Mouse (Mus musculus) heart, embryonic 14.5 days (tissue): ENCODE measurements around the gene Phyhd1. TPM values are rescaled to one million over a fixed set of nuclear protein-coding genes. Genes with fewer than 3 reads are reported as not detected.

Experiments used
- ATAC-seq: fragments of 200-750 bp; cut with Nextera tagmentation; 2 replicates; pipeline ENCODE4 v1.8.0; 2017; ENCODE audit warnings: low read depth, moderate TSS enrichment; ENCODE audit not compliant: insufficient number of reproducible peaks, insufficient read depth, low FRiP score
- H3K27ac ChIP-seq, 2 experiments: fragments of 200-500 bp in 1 of 2; fragments of 300-500 bp in 1 of 2; sonication (generic) in 1 of 2; replicated peaks in 1 of 2; 2 replicates each; pipeline ENCODE4 v1.5.1; 2012 to 2014; ENCODE audit warnings: low read depth in 2 of 2, low read length in 2 of 2, control low read depth in 1 of 2, mild to moderate bottlenecking in 1 of 2, mixed read lengths in 1 of 2; ENCODE audit not compliant: control insufficient read depth in 1 of 2, insufficient read depth in 1 of 2
- H3K27me3 ChIP-seq: fragments of 300-500 bp; sonication (generic); 2 replicates; pipeline ENCODE4 v1.6.1; 2014; ENCODE audit warnings: mild to moderate bottlenecking, low read length, control low read depth; ENCODE audit not compliant: control insufficient read depth, insufficient read depth
- H3K36me3 ChIP-seq: fragments of 300-500 bp; sonication (generic); 2 replicates; pipeline ENCODE4 v1.6.1; 2014; ENCODE audit warnings: mild to moderate bottlenecking, control low read depth, low read length, mixed read lengths; ENCODE audit not compliant: control insufficient read depth, insufficient read depth
- H3K4me1 ChIP-seq, 2 experiments: fragments of 200-500 bp in 1 of 2; fragments of 300-500 bp in 1 of 2; sonication (generic) in 1 of 2; 2 replicates each; pipeline ENCODE4 v1.6.1; 2012 to 2014; ENCODE audit warnings: low read length in 2 of 2, control low read depth in 1 of 2, mixed read lengths in 1 of 2; ENCODE audit not compliant: control insufficient read depth in 2 of 2, insufficient read depth in 2 of 2
- H3K4me2 ChIP-seq: fragments of 300-500 bp; sonication (generic); 2 replicates; pipeline ENCODE4 v1.6.1; 2014; ENCODE audit warnings: mild to moderate bottlenecking, low read length
- H3K4me3 ChIP-seq, 2 experiments: fragments of 200-500 bp in 1 of 2; fragments of 300-500 bp in 1 of 2; sonication (generic) in 1 of 2; 2 replicates each; pipeline ENCODE4 v1.5.1; 2012 to 2014; ENCODE audit warnings: low read length in 2 of 2, mild to moderate bottlenecking in 2 of 2, control low read depth in 1 of 2, low read depth in 1 of 2, moderate library complexity in 1 of 2; ENCODE audit not compliant: control insufficient read depth in 1 of 2, insufficient read depth in 1 of 2
- H3K9ac ChIP-seq: fragments of 300-500 bp; sonication (generic); 2 replicates; pipeline ENCODE4 v1.6.1; 2014; ENCODE audit warnings: mild to moderate bottlenecking, low read length
- H3K9me3 ChIP-seq: fragments of 300-500 bp; sonication (generic); 2 replicates; pipeline ENCODE4 v1.6.1; 2016; ENCODE audit warnings: low read length, control low read depth; ENCODE audit not compliant: control insufficient read depth
- WGBS: fragments of 180-500 bp; shearing (Covaris S2); extraction: QIAGEN DNeasy Blood & Tissue Kit; methylation state at CpG from one replicate; pipeline ENCODE4 v1.1.7; 2014; 5-methylcytosine and 5-hydroxymethylcytosine counted together
- polyA plus RNA-seq: library from polyadenylated mRNA; unstranded; fragments of >200 nt; fragmentation: Nextera tagmentation; extraction: Ambion mirVana; gene quantifications from 2 replicates; pipeline ENCODE4 v1.2.1, GENCODE M21; 2014

Gene Phyhd1
- polyA plus RNA-seq, 1 experiment from 2014 or later, result 10.8 TPM

DNA sequence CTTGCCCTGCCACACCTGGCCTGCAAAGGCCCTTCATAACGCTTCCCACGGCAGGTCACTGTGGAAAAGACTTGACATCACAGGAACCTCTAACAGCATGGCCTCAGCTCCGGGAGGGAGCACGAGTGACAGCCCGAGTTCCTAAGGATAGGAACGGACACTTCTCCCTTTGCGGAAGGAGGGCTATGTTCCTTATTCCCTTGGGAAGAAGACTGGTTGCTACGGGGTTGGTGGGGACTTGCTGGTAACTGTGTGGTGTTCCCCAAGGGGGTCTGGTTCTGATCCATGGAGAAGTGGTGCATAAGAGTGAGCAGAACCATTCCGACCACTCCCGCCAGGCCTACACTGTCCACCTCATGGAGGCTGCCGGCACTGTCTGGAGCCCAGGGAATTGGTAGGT is 14.7 kb downstream of the Phyhd1 start, which contains the start of gene Gm28038:
Gm28038 (plus strand) TSS at position 301 of the 400 bp plus-strand sequence.
- peaks cover 10% of the 10 kb centered on the region for H3K36me3 ChIP-seq
- WGBS, result 92% methylated on average over 11 of the region's 11 CpGs
- ATAC-seq, result no peak

DNA sequence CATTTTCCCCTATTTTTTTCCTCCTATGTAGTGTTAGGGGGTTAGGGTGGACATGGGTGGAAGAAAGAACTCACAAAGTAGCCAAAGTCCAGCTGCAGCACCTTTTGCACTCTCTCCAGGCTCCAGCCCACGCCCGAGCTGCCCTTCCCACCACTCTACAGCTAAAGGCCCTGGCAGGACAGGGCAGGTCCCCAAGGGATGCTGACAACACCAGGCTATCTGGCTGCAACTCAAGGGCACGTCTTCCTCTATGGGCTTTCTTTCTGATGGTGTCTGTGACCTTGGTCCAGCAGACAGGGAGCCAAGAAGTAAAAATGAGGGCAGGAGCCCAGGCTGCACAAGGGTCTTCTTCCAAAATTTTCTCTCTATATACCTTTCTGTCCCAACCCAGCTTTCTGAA is 15.6 kb downstream of the Phyhd1 start:
- Histone ChIP-seq H3K36me3 (peaks cover 10% of the 10 kb centered on the region), H3K27ac (no peak overlapping the region), H3K4me3 (no peak overlapping the region), H3K27me3 (no peaks in the 10 kb centered on the region), H3K4me2 (no peak overlapping the region), H3K4me1 (peaks cover 7 to 9% of the 10 kb centered on the region in 2 experiments), H3K9me3 (no peaks in the 10 kb centered on the region), H3K9ac (no peak overlapping the region)
- WGBS, result 57% methylated on average over 3 of the region's 3 CpGs
- ATAC-seq, result no peak

More for the DNA sequence above, 14.7 kb downstream of the Phyhd1 start, which contains the start of gene Gm28038:
- Histone ChIP-seq H3K4me2 (no peak within 1 kb of the TSS), H3K4me3 (no peak within 1 kb of the TSS), H3K9ac (no peak within 1 kb of the TSS), H3K27me3 (no peaks in the 10 kb centered on the region), H3K27ac (no peak within 1 kb of the TSS), H3K9me3 (no peaks in the 10 kb centered on the region), H3K4me1 (peaks cover 7 to 9% of the 10 kb centered on the region in 2 experiments)

DNA sequence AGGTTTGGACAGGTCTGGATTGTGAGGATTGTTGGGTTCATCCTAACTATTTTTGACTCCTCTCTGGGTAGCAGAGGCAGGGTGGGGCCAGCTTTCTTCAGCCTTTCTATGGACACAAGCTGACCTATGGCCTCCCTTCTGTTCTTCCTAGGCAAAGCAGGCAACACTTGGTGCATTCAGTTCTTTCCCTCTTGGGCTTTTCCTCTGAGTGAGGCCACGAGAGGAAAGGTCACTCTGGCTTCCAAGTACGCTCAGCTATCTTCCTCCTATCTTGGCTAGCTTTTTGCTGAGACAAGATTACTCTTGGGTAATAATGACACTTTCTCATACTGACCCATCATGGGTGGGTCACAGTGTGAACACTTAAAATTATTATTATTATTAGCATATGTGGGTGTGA is 17.2 kb downstream of the Phyhd1 start:
- H3K9me3 ChIP-seq, result no peaks in the 10 kb centered on the region
- ATAC-seq, result no peak
- WGBS, result 81% methylated on average over 2 of the region's 2 CpGs
- H3K9ac ChIP-seq, result no peak overlapping the region
- no peak overlapping the region for H3K27ac ChIP-seq
- no peak overlapping the region for H3K4me3 ChIP-seq
- no peak overlapping the region for H3K4me2 ChIP-seq
- no peaks in the 10 kb centered on the region for H3K27me3 ChIP-seq
- peaks cover 10 to 17% of the 10 kb centered on the region in 2 experiments for H3K4me1 ChIP-seq
- H3K36me3 ChIP-seq, result peaks cover 7% of the 10 kb centered on the region

DNA sequence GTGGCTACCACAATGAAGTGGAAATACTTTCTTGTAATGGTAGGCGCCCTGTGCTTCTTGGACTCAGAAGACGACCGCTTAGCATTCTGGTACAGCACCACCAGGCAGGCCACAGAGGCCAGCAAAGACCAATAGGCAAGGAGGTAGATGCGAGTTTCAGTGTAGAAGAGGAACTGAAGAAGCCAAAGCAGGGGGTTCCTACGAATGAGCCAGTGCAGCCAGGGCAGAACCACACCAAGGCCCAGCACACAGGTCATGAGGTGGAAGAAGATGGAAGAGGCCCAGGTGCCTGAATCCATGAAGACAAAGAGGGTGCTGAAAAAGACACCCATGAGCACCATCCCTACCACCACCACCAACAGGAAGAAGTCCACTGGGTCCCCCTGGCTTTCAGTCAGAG is 19.0 kb downstream of the Phyhd1 start:
- no peak overlapping the region; the same call in 1 of the 2 replicates for H3K9ac ChIP-seq
- H3K27ac ChIP-seq, result no peak overlapping the region
- H3K4me2 ChIP-seq, result peak overlapping the region; percentile 85
- no peaks in the 10 kb centered on the region for H3K27me3 ChIP-seq
- H3K4me1 ChIP-seq, result peaks cover 10 to 17% of the 10 kb centered on the region in 2 experiments
- peak overlapping the region; percentile 82 to 86; a peak in 3 of 4 replicates for H3K4me3 ChIP-seq
- 97% methylated on average over 5 of the region's 5 CpGs for WGBS
- ATAC-seq, result no peak
- no peaks in the 10 kb centered on the region for H3K9me3 ChIP-seq
- H3K36me3 ChIP-seq, result peaks cover 7% of the 10 kb centered on the region

DNA sequence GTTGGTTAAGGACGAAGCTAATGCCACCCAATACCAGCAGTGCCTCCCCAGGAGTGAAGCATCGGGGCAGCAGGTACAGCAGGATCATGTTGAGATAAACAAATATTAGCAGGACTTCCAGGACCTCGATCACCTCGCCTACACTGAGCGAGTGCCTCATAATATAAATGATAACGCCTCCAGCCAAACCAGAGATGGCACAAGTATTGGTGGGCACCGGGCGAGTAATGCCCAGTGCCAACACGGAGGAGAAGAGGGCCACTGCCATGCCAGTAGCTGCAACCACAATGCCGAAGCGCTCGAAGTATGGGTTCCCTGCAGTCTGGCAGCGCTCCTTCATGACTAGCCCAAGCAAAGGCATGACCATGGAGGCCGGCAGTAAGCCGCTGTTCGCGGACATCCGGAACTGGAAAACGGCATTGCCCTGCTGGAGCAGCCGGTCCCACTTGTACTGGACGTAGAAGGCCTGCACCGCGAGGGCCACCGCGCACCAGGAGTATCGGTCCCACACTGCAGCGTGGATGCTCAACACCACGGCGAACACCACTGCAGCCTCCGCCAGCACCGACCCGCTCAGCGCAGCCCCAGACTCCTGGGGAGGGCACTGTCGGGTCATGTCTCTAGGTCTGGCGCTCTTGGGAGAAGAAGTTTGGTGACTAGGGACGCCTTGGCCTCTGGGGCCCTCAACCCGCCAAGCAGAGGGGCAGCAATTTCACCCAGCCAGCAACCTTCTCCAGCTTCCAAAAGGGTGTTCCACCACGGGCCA is 19.6 kb downstream of the Phyhd1 start:
- Histone ChIP-seq H3K27ac (peak overlapping the region; percentile 36 to 66; a peak in 2 of 4 replicates), H3K36me3 (peaks cover 10% of the 10 kb centered on the region), H3K4me2 (peak overlapping the region; percentile 85), H3K4me3 (peak overlapping the region; percentile 82 to 86), H3K9me3 (no peaks in the 10 kb centered on the region), H3K27me3 (no peaks in the 10 kb centered on the region), H3K9ac (peak overlapping the region; percentile 96), H3K4me1 (peaks cover 10 to 17% of the 10 kb centered on the region in 2 experiments)
- 13% methylated on average over 38 of the region's 38 CpGs for WGBS
- peak; percentile 54 for ATAC-seq

DNA sequence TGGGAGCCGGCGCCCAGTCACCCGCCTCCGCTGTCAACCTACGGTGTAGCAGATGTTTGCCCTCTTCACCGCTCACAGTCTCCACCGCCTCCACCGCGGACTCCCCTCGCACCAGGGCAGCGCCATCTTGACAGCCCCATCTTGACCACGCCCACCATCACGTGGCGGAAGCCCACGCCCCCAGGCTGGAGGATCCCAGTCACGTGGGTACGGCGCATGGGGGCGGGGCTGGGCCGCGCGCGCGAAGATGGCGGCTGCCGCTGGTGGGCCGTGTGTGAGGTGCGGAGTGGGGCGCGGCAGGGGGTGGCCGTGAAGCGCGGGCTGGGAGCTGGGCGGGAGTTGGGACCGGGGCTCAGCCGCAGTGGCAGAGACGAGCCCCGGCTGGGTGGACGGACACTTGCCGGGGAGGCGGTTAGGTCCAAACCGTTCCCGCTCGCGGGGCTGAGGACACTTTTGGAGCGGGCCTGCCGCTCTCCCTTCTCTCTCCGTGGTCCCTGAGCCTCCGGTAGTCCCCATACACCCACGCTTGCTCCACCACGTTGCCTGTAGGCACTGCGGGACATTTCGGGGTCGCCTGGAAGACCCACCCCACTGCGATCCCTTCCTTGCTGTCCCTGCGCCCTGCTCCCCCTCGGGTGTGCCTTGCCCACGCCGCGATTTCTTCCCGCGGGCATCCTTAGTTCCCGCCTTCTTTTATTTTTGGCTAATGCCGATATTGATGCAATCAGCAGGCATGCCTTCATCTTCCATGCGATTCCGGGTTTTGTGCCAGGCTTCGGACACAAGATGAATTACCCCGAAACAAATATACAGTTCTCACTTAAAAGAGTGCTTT is 20.4 kb downstream of the Phyhd1 start, which contains the start of the genes Dolk and Nup188:
Dolk (minus strand) TSS at position 143 of the 835 bp plus-strand sequence.
Nup188 (plus strand) TSS at position 206 of the 835 bp plus-strand sequence.
- Histone ChIP-seq H3K9me3 (no peaks in the 10 kb centered on the region), H3K4me3 (peak within 1 kb of the TSS; percentile 82 to 86), H3K27me3 (no peaks in the 10 kb centered on the region), H3K27ac (peak within 1 kb of the TSS; percentile 36 to 66; a peak in 3 of 4 replicates), H3K36me3 (peaks cover 7% of the 10 kb centered on the region), H3K4me2 (peak within 1 kb of the TSS; percentile 85), H3K9ac (peak within 1 kb of the TSS; percentile 96), H3K4me1 (peaks cover 10 to 17% of the 10 kb centered on the region in 2 experiments)
- ATAC-seq, result peak; percentile 91
- under 1% methylated on average over 58 of the region's 68 CpGs for WGBS

DNA sequence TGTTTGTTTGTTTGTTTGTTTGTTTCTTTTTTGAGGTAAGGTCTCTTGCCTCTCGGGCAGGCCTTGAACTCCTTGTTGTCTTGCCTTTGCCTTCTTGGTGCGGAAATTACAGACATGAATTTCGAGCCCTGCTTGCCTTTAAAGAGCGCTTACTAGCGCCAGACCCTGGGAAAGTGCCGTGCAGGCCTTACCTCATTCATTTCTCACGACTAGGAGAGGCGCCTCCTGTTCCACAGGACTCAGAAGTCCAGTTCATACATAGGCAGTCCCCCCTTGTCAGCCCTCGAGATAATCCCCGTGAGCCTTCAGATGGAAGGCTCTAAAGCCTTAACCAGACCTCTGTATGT is 21.0 kb downstream of the Phyhd1 start:
- Histone ChIP-seq H3K4me2 (peak overlapping the region; percentile 85), H3K9me3 (no peaks in the 10 kb centered on the region), H3K9ac (peak overlapping the region; percentile 96), H3K4me3 (peak overlapping the region; percentile 82 to 86), H3K36me3 (peaks cover 7% of the 10 kb centered on the region), H3K4me1 (peaks cover 10 to 17% of the 10 kb centered on the region in 2 experiments), H3K27me3 (no peaks in the 10 kb centered on the region), H3K27ac (peak overlapping the region in 1 of 2 experiments; percentile 62; a peak in 1 of 4 replicates)
- no peak for ATAC-seq
- 0% methylated on average over 10 of the region's 10 CpGs for WGBS
